17 mouse cellular contexts compared by ENCODE assay signal in genomic region chr16:6646941-6647340, GRCm38 (mm10).
DNase-seq lines count a peak whose midpoint lies in the region; ATAC-seq and TF ChIP-seq lines count a peak whose summit lies in the region.
"Had no signal": no experiment of that assay in that cellular context is flagged by ENCODE, and none has a peak within 500 bp of the region (broad histone marks: within the 10 kb centered on the region; RNA-seq: fewer than 3 reads in every experiment).

No protein-coding gene starts in this region.

- H3K4me2 ChIP-seq in forebrain, embryonic 14.5 days (ENCODE audit: low read length) = no peak overlapping the region
- H3K4me2 ChIP-seq in forebrain, embryonic 12.5 days = no peak overlapping the region
- H3K4me2 ChIP-seq in midbrain, embryonic 13.5 days (replicated peaks) = no peak overlapping the region
- H3K4me2 ChIP-seq in midbrain, embryonic 11.5 days = no peak overlapping the region
- H3K4me2 ChIP-seq in forebrain, postnatal 0 days (ENCODE audit: low read depth) = no peak overlapping the region
- H3K4me2 ChIP-seq: embryonic facial prominence, embryonic 13.5 days; heart, embryonic 13.5 days; limb, embryonic 13.5 days had no signal

- no peaks in the 10 kb centered on the region for H3K4me1 ChIP-seq in forebrain, embryonic 14.5 days (ENCODE audit: control insufficient read depth, insufficient read depth, low read length)
- no peaks in the 10 kb centered on the region for H3K4me1 ChIP-seq in forebrain, embryonic 12.5 days
- H3K4me1 ChIP-seq in midbrain, embryonic 13.5 days (replicated peaks) = 0 out of 2 replicates have a peak, but pooled peaks cover 3% of the 10 kb centered on the region
- H3K4me1 ChIP-seq in midbrain, embryonic 11.5 days (ENCODE audit: control insufficient read depth, insufficient read depth, low read length) = no peaks in the 10 kb centered on the region
- no peaks in the 10 kb centered on the region for H3K4me1 ChIP-seq in forebrain, postnatal 0 days (ENCODE audit: insufficient read depth)
- H3K4me1 ChIP-seq: embryonic facial prominence, embryonic 13.5 days; heart, embryonic 13.5 days; limb, embryonic 13.5 days had no signal

- H3K36me3 ChIP-seq in forebrain, embryonic 14.5 days (ENCODE audit: control insufficient read depth, insufficient read depth, low read length) = no peaks in the 10 kb centered on the region
- H3K36me3 ChIP-seq in forebrain, embryonic 12.5 days (replicated peaks) = no peaks in the 10 kb centered on the region
- H3K36me3 ChIP-seq in midbrain, embryonic 13.5 days = no peaks in the 10 kb centered on the region
- H3K36me3 ChIP-seq in midbrain, embryonic 11.5 days (ENCODE audit: control insufficient read depth, insufficient read depth, low read length) = no peaks in the 10 kb centered on the region
- no peaks in the 10 kb centered on the region for H3K36me3 ChIP-seq in forebrain, postnatal 0 days (ENCODE audit: insufficient read depth)
- H3K36me3 ChIP-seq: embryonic facial prominence, embryonic 13.5 days; heart, embryonic 13.5 days; limb, embryonic 13.5 days had no signal

- 20% methylated on average over 5 of the region's 5 CpGs for WGBS in forebrain, embryonic 14.5 days
- WGBS in forebrain, embryonic 12.5 days = 57% methylated on average over 5 of the region's 5 CpGs
- 55% methylated on average over 5 of the region's 5 CpGs for WGBS in midbrain, embryonic 13.5 days
- WGBS in midbrain, embryonic 11.5 days = 83% methylated on average over 5 of the region's 5 CpGs
- WGBS in forebrain, postnatal 0 days = 16% methylated on average over 5 of the region's 5 CpGs

- no peak for TF ChIP-seq CTCF in forebrain, postnatal 0 days (IDR thresholded peaks at IDR 0.05; ENCODE audit: low read depth)

- no peak overlapping the region for H3K4me3 ChIP-seq in forebrain, embryonic 14.5 days (ENCODE audit: low read depth, low read length)
- H3K4me3 ChIP-seq in forebrain, embryonic 12.5 days (replicated peaks) = no peak overlapping the region
- H3K4me3 ChIP-seq in midbrain, embryonic 13.5 days (replicated peaks) = no peak overlapping the region
- no peak overlapping the region for H3K4me3 ChIP-seq in midbrain, embryonic 11.5 days (ENCODE audit: low read depth, low read length)
- H3K4me3 ChIP-seq in forebrain, postnatal 0 days (ENCODE audit: low read depth, low read length) = no peak overlapping the region
- H3K4me3 ChIP-seq: embryonic facial prominence, embryonic 13.5 days; heart, embryonic 13.5 days; limb, embryonic 13.5 days had no signal

- H3K9me3 ChIP-seq in forebrain, embryonic 14.5 days (replicated peaks; ENCODE audit: control insufficient read depth, low read length) = no peaks in the 10 kb centered on the region
- no peaks in the 10 kb centered on the region for H3K9me3 ChIP-seq in forebrain, embryonic 12.5 days
- H3K9me3 ChIP-seq in midbrain, embryonic 13.5 days = no peaks in the 10 kb centered on the region
- H3K9me3 ChIP-seq in midbrain, embryonic 11.5 days (ENCODE audit: control insufficient read depth, low read length) = no peaks in the 10 kb centered on the region
- H3K9me3 ChIP-seq in forebrain, postnatal 0 days (ENCODE audit: low read length) = no peaks in the 10 kb centered on the region
- H3K9me3 ChIP-seq: embryonic facial prominence, embryonic 13.5 days; heart, embryonic 13.5 days; limb, embryonic 13.5 days had no signal

- peak; percentile 72; the same call in 1 of the 2 replicates for ATAC-seq in forebrain, embryonic 14.5 days
- no peak for ATAC-seq in forebrain, embryonic 12.5 days (ENCODE audit: low FRiP score)
- no peak for ATAC-seq in midbrain, embryonic 13.5 days
- ATAC-seq in midbrain, embryonic 11.5 days (ENCODE audit: low FRiP score) = no peak
- ATAC-seq in forebrain, postnatal 0 days = peak; percentile 58; the same call in 1 of the 2 replicates

- no peak overlapping the region for H3K9ac ChIP-seq in forebrain, embryonic 14.5 days (ENCODE audit: low read length)
- H3K9ac ChIP-seq in forebrain, embryonic 12.5 days = no peak overlapping the region
- H3K9ac ChIP-seq in midbrain, embryonic 13.5 days (replicated peaks) = no peak overlapping the region
- no peak overlapping the region for H3K9ac ChIP-seq in midbrain, embryonic 11.5 days (ENCODE audit: low read length)
- H3K9ac ChIP-seq in forebrain, postnatal 0 days = no peak overlapping the region
- H3K9ac ChIP-seq: embryonic facial prominence, embryonic 13.5 days; heart, embryonic 13.5 days; limb, embryonic 13.5 days; liver, embryonic 14.5 days had no signal

- peak; percentile 71 for DNase-seq in forebrain, embryonic 14.5 days (ENCODE audit: low spot score)
- no peak for DNase-seq in midbrain, embryonic 11.5 days (ENCODE audit: low spot score, missing footprints)
- DNase-seq in forebrain, postnatal 0 days = peak; percentile 33
- no peak for DNase-seq in urinary bladder, postnatal 4 days (ENCODE audit: low spot score in 2 of 2)
- no peak for DNase-seq in adrenal gland, postnatal 25 days
- DNase-seq: adrenal gland, postnatal 10 days; heart, postnatal 4 days; kidney, adult 18-20 months; kidney, postnatal 14 days; layer of hippocampus, adult 9-11 months; thymus, postnatal 4 days had no signal

- no peak overlapping the region for H3K27ac ChIP-seq in forebrain, embryonic 14.5 days (ENCODE audit: low read depth, low read length)
- no peak overlapping the region for H3K27ac ChIP-seq in forebrain, embryonic 12.5 days
- H3K27ac ChIP-seq in midbrain, embryonic 13.5 days = 0 out of 2 replicates have a peak overlapping the region, but pooled peaks have one; percentile 30
- no peak overlapping the region for H3K27ac ChIP-seq in midbrain, embryonic 11.5 days (ENCODE audit: low read depth, low read length)
- H3K27ac ChIP-seq in forebrain, postnatal 0 days (ENCODE audit: low read depth, low read length) = no peak overlapping the region
- H3K27ac ChIP-seq: embryonic facial prominence, embryonic 13.5 days; heart, embryonic 13.5 days; limb, embryonic 13.5 days; liver, embryonic 14.5 days had no signal

- no peaks in the 10 kb centered on the region for H3K27me3 ChIP-seq in forebrain, embryonic 14.5 days (replicated peaks; ENCODE audit: control insufficient read depth, insufficient read depth, low read length)
- no peaks in the 10 kb centered on the region for H3K27me3 ChIP-seq in forebrain, embryonic 12.5 days
- H3K27me3 ChIP-seq in midbrain, embryonic 13.5 days = no peaks in the 10 kb centered on the region
- H3K27me3 ChIP-seq in midbrain, embryonic 11.5 days (ENCODE audit: control insufficient read depth, insufficient read depth, low read length) = no peaks in the 10 kb centered on the region
- no peaks in the 10 kb centered on the region for H3K27me3 ChIP-seq in forebrain, postnatal 0 days (ENCODE audit: insufficient read depth, low read length)
- H3K27me3 ChIP-seq: embryonic facial prominence, embryonic 13.5 days; heart, embryonic 13.5 days; limb, embryonic 13.5 days had no signal

Comparison
In these comparisons a context has a peak if more than half of its experiments do, and no peak if none do; other contexts are left out.
1. ATAC-seq: peak in forebrain, embryonic 14.5 days (single experiment) and forebrain, postnatal 0 days (single experiment); none in forebrain, embryonic 12.5 days (single experiment), midbrain, embryonic 13.5 days (single experiment) and midbrain, embryonic 11.5 days (single experiment).
2. DNase-seq: peak in forebrain, embryonic 14.5 days (single experiment) and forebrain, postnatal 0 days (single experiment); none in midbrain, embryonic 11.5 days (single experiment), urinary bladder, postnatal 4 days (0 of 2) and adrenal gland, postnatal 25 days (single experiment).